Mouse (Mus musculus) kidney, embryonic 16.5 days (tissue): ENCODE results near the gene Crabp2. TPM values are rescaled to one million over a fixed set of nuclear protein-coding genes. Genes with fewer than 3 reads are reported as not detected.

Experiments
- ATAC-seq: fragments of 200-750 bp; cut with Nextera tagmentation; 2 replicates; pipeline ENCODE4 v1.8.0; 2017; ENCODE audit warnings: moderate TSS enrichment; ENCODE audit not compliant: low FRiP score, low TSS enrichment
- H3K27ac ChIP-seq: fragments of 300-500 bp; sonication (generic); 2 replicates; pipeline ENCODE4 v1.5.1; 2014; ENCODE audit warnings: low read length
- H3K27me3 ChIP-seq: fragments of 300-500 bp; sonication (generic); 2 replicates; pipeline ENCODE4 v1.6.1; 2014; ENCODE audit warnings: low read length, control low read depth, mixed read lengths; ENCODE audit not compliant: insufficient read depth
- H3K36me3 ChIP-seq: fragments of 300-500 bp; sonication (generic); 2 replicates; pipeline ENCODE4 v1.6.1; 2014; ENCODE audit warnings: low read length, control low read depth, mixed read lengths; ENCODE audit not compliant: insufficient read depth
- H3K4me1 ChIP-seq: fragments of 300-500 bp; sonication (generic); 2 replicates; pipeline ENCODE4 v1.6.1; 2014; ENCODE audit warnings: low read length, control low read depth, mixed read lengths; ENCODE audit not compliant: insufficient read depth
- H3K4me2 ChIP-seq: fragments of 300-500 bp; sonication (generic); replicated peaks from 2 replicates; pipeline ENCODE4 v1.6.1; 2014; ENCODE audit warnings: low read depth, low read length
- H3K4me3 ChIP-seq: fragments of 300-500 bp; sonication (generic); 2 replicates; pipeline ENCODE4 v1.5.1; 2014; ENCODE audit warnings: mild to moderate bottlenecking, low read length
- H3K9ac ChIP-seq: fragments of 300-500 bp; sonication (generic); replicated peaks from 2 replicates; pipeline ENCODE4 v1.6.1; 2014; ENCODE audit warnings: low read length
- H3K9me3 ChIP-seq: fragments of 300-500 bp; sonication (generic); 2 replicates; pipeline ENCODE4 v1.6.1; 2016; ENCODE audit warnings: low read length, control low read depth
- WGBS: fragments of 180-500 bp; shearing (Covaris S2); extraction: QIAGEN DNeasy Blood & Tissue Kit; methylation state at CpG from one replicate; pipeline ENCODE4 v1.1.7; 2014; 5-methylcytosine and 5-hydroxymethylcytosine counted together
- polyA plus RNA-seq: library from polyadenylated mRNA; unstranded; fragments of >200 nt; fragmentation: Nextera tagmentation; extraction: Ambion mirVana; gene quantifications from 2 replicates; pipeline ENCODE4 v1.2.1, GENCODE M21; 2015

Gene Crabp2
- polyA plus RNA-seq, 1 experiment from 2014 or later = 62.0 TPM

GRCm38 (mm10) chr3:87970184-87970938 is 21.9 kb downstream of the Crabp2 start:
- H3K9ac ChIP-seq = peak overlapping the region; percentile 28
- peak; percentile 10; the same call in 1 of the 2 replicates for ATAC-seq
- under 1% methylated on average over 21 of the region's 21 CpGs for WGBS

GRCm38 (mm10) chr3:87970939-87971488 is 22.5 kb downstream of the Crabp2 start, which contains the start of gene Nes:
Gene Nes, plus strand, starts transcription at chr3:87971078.
- no peaks in the 10 kb centered on the region for H3K9me3 ChIP-seq
- peaks cover 45% of the 10 kb centered on the region for H3K4me1 ChIP-seq
- peaks cover 9% of the 10 kb centered on the region; the same call in 1 of the 2 replicates for H3K36me3 ChIP-seq
- peak within 1 kb of the TSS; percentile 74 for H3K4me3 ChIP-seq
- H3K9ac ChIP-seq = peak within 1 kb of the TSS; percentile 85
- peak within 1 kb of the TSS; percentile 85 for H3K27ac ChIP-seq
- ATAC-seq = peak; percentile 72
- WGBS = under 1% methylated on average over 44 of the region's 44 CpGs
- peak within 1 kb of the TSS; percentile 91 for H3K4me2 ChIP-seq
- H3K27me3 ChIP-seq = no peaks in the 10 kb centered on the region

More at GRCm38 (mm10) chr3:87970184-87970938, 21.9 kb downstream of the Crabp2 start:
- Histone ChIP-seq H3K36me3 (peaks cover 4% of the 10 kb centered on the region; the same call in 1 of the 2 replicates), H3K9me3 (no peaks in the 10 kb centered on the region), H3K27ac (peak overlapping the region; percentile 85), H3K4me1 (peaks cover 45% of the 10 kb centered on the region), H3K4me3 (peak overlapping the region; percentile 74), H3K4me2 (peak overlapping the region; percentile 91), H3K27me3 (no peaks in the 10 kb centered on the region)

- H3K9me3 ChIP-seq = no peaks in the 10 kb centered on the region
- H3K4me3 ChIP-seq = peak overlapping the region; percentile 74
- peak overlapping the region; percentile 85 for H3K9ac ChIP-seq
- WGBS = under 1% methylated on average over 59 of the region's 60 CpGs
- peak; percentile 8; the same call in 1 of the 2 replicates for ATAC-seq
- peaks cover 45% of the 10 kb centered on the region for H3K4me1 ChIP-seq
- peak overlapping the region; percentile 91 for H3K4me2 ChIP-seq
- H3K36me3 ChIP-seq = peaks cover 9% of the 10 kb centered on the region
- peak overlapping the region; percentile 85 for H3K27ac ChIP-seq
- no peaks in the 10 kb centered on the region for H3K27me3 ChIP-seq
Measured at GRCm38 (mm10) chr3:87971489-87972202, 23.2 kb downstream of the Crabp2 start.

- H3K27me3 ChIP-seq = no peaks in the 10 kb centered on the region
- H3K9ac ChIP-seq = peak overlapping the region; percentile 85
- WGBS = 6% methylated on average over 8 of the region's 8 CpGs
- H3K9me3 ChIP-seq = no peaks in the 10 kb centered on the region
- H3K4me2 ChIP-seq = peak overlapping the region; percentile 91
- H3K36me3 ChIP-seq = peaks cover 14% of the 10 kb centered on the region
- peak overlapping the region; percentile 85 for H3K27ac ChIP-seq
- ATAC-seq = peak; percentile 14; the same call in 1 of the 2 replicates
- H3K4me1 ChIP-seq = peaks cover 45% of the 10 kb centered on the region
- H3K4me3 ChIP-seq = peak overlapping the region; percentile 74
Measured at GRCm38 (mm10) chr3:87972203-87972664, 23.8 kb downstream of the Crabp2 start.

- Histone ChIP-seq H3K4me3 (peak overlapping the region; percentile 74), H3K9ac (peak overlapping the region; percentile 85), H3K4me2 (peak overlapping the region; percentile 91), H3K27ac (peak overlapping the region; percentile 85), H3K36me3 (peaks cover 18% of the 10 kb centered on the region), H3K27me3 (no peaks in the 10 kb centered on the region), H3K4me1 (peaks cover 45% of the 10 kb centered on the region), H3K9me3 (no peaks in the 10 kb centered on the region)
- WGBS = 17% methylated on average over 5 of the region's 5 CpGs
- peak; percentile 39; the same call in 1 of the 2 replicates for ATAC-seq
Measured at GRCm38 (mm10) chr3:87972776-87973175, 24.3 kb downstream of the Crabp2 start.

GRCm38 (mm10) chr3:87973593-87974380 is 25.3 kb downstream of the Crabp2 start:
- Histone ChIP-seq H3K9ac (peak overlapping the region; percentile 85), H3K4me3 (peak overlapping the region; percentile 74), H3K36me3 (peaks cover 19% of the 10 kb centered on the region), H3K4me2 (peak overlapping the region; percentile 91), H3K4me1 (peaks cover 45% of the 10 kb centered on the region), H3K27ac (peak overlapping the region; percentile 30; the same call in 1 of the 2 replicates), H3K9me3 (no peaks in the 10 kb centered on the region), H3K27me3 (no peaks in the 10 kb centered on the region)
- 39% methylated on average over 14 of the region's 14 CpGs for WGBS
- ATAC-seq = no peak

- H3K27ac ChIP-seq = no peak overlapping the region; the same call in 1 of the 2 replicates
- WGBS = 41% methylated on average over 12 of the region's 12 CpGs
- ATAC-seq = no peak
- H3K4me3 ChIP-seq = peak overlapping the region; percentile 74
- peak overlapping the region; percentile 85; the same call in 1 of the 2 replicates for H3K9ac ChIP-seq
- H3K4me2 ChIP-seq = peak overlapping the region; percentile 91
- no peaks in the 10 kb centered on the region for H3K9me3 ChIP-seq
- H3K27me3 ChIP-seq = no peaks in the 10 kb centered on the region
- peaks cover 45% of the 10 kb centered on the region for H3K4me1 ChIP-seq
- peaks cover 19% of the 10 kb centered on the region for H3K36me3 ChIP-seq
Measured at GRCm38 (mm10) chr3:87974381-87974987, 26.0 kb downstream of the Crabp2 start.

- H3K9ac ChIP-seq = no peak overlapping the region
- 78% methylated on average over 5 of the region's 5 CpGs for WGBS
- no peaks in the 10 kb centered on the region for H3K9me3 ChIP-seq
- H3K4me3 ChIP-seq = no peak overlapping the region
- H3K36me3 ChIP-seq = peaks cover 19% of the 10 kb centered on the region
- no peaks in the 10 kb centered on the region for H3K27me3 ChIP-seq
- peaks cover 53% of the 10 kb centered on the region for H3K4me1 ChIP-seq
- H3K27ac ChIP-seq = no peak overlapping the region
- ATAC-seq = no peak
- no peak overlapping the region for H3K4me2 ChIP-seq
Measured at GRCm38 (mm10) chr3:87979493-87979892, 31.0 kb downstream of the Crabp2 start.
